Mouse (Mus musculus): ENCODE data around the gene Zc2hc1c.

Zc2hc1c gene

GRCm38 (mm10) chr12:85339947-85340346, 51.6 kb downstream of the Zc2hc1c start:
- DNase-seq (ENCODE audit: low spot score) = no peak

GRCm38 (mm10) chr12:85341131-85341530, 52.7 kb downstream of the Zc2hc1c start:
- DNase-seq (ENCODE audit: low spot score) = no peak

GRCm38 (mm10) chr12:85342310-85342709, 53.9 kb downstream of the Zc2hc1c start:
- no peak for DNase-seq (ENCODE audit: low spot score)

- DNase-seq (ENCODE audit: low spot score) = no peak
Observed at GRCm38 (mm10) chr12:85344252-85344651, 55.9 kb downstream of the Zc2hc1c start.

GRCm38 (mm10) chr12:85345559-85345958, 57.2 kb downstream of the Zc2hc1c start:
- no peak for DNase-seq (ENCODE audit: low spot score)

GRCm38 (mm10) chr12:85346374-85346773, 58.0 kb downstream of the Zc2hc1c start:
- no peak for DNase-seq (ENCODE audit: low spot score)

GRCm38 (mm10) chr12:85347196-85347595, 58.8 kb downstream of the Zc2hc1c start:
- DNase-seq (ENCODE audit: low spot score) = no peak

- DNase-seq (ENCODE audit: low spot score) = no peak
Observed at GRCm38 (mm10) chr12:85348338-85348737, 59.9 kb downstream of the Zc2hc1c start.

Measured in ovary, adult 18-20 months (tissue).